Mouse (Mus musculus) adrenal gland, adult 18-20 months (tissue): ENCODE data around the gene Dapk1. TPM values are rescaled to one million over a fixed set of nuclear protein-coding genes. Genes with fewer than 3 reads are reported as not detected.

Experiments
- DNase-seq, 2 experiments: peaks; one replicate each; pipeline ENCODE4 v3.0.0; 2021 to 2022; ENCODE audit warnings: low spot score in 2 of 2
- total RNA-seq, 2 experiments: library from RNA; stranded (reverse); gene quantifications; 1 replicate in 1 of 2; 2 replicates in 1 of 2; pipeline ENCODE4 v1.2.3; 2021

The Dapk1 gene
- total RNA-seq, 2 experiments from 2014 or later, result 16.3 to 22.5 TPM

DNA sequence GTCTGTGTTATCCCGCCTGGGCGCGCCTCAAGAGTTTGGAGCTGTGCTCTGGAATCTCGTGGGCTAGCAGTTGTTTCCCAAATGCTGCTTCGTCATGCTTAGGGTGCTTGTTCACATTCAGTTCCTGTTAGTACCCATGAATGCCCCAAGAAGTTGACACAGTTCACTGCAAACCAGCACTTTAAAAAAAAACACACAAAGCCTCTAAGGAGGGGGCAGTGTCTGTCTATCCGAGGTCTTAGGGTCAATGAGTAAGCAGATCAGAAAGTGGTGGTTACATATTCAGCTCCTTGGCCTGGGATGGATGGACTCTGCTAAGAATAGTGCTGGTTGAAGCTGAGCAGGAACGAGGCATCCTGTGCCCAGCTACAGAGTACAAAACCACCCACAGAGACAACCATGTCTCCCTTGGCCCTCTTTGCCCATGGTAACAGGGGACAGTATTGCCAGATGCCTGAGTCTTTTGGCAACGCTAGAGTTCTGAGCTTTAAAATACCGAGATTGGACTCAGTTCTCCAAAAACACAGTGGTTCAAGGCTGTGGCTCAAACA is 59.0 kb downstream of the Dapk1 start:
- no peak for DNase-seq

DNA sequence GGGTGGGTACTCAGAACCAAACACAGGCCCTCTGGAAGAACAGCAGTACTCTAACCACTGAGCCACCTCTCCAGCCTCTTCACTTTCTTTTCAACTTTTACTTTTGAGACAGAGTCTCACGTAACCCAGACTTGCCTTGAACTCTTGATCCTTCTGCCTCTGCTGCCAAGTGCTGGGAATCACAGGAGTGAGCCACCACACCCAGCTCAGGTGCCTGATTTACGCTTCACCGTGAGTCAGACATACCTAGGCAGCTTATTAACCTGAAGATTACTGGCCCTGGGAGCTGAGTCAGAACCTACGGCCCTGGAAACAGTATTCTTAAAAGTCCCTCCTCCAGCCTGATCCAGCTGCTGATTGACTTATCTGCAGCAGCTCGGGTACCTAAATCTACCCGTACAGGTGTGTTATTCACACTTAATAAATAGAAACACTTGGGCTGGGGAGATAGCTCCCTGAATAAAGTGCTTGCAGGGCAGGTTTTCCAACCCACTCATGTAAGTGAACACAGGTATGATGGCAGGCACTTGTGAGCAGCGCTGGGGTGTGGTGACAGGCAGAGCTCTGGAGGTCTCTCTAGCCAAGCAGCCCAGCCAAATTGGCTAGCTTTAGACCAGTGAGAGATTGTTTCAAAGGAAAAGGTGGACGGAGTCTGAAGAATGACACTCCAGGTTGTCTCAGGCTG is 60.9 kb downstream of the Dapk1 start:
- DNase-seq, result no peak

DNA sequence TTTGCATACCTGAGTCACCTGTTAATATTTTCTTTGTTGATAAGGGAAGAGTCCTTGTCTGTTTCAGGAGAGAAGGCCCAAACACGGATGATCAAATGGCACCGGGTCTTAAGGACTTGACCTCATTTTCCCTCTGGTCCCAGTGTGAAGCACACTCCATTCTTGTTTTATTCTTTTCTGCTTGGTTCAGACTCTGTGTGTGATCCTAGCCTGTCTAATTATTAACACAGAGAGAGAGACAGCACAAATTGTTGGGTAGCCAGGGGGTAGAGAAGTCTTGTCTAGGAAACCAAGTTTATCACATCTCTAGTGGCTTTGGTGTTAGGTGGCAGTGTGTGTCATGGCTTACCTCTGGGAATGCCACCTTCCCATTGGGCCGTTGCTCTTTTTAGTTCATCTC is 62.3 kb downstream of the Dapk1 start:
- no peak for DNase-seq

DNA sequence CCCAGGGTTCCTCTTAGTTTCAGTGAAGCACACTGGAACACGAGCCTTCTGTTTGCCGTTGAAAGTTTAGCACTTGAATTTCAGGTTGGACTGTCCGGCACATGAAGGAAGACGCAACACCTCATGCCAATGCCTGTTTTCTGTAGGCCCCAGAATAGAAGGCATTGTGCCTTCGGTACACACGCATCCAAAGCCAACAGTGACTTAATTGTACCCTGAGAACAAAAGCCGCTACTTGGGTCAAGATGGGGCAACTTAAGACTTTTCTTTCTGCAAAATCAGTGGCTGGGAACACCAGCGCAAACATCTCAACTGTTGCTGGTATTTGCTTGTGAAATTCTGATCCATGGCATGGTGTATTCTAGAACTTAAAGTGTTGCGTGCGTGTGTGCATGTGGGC is 63.1 kb downstream of the Dapk1 start:
- DNase-seq, result no peak

DNA sequence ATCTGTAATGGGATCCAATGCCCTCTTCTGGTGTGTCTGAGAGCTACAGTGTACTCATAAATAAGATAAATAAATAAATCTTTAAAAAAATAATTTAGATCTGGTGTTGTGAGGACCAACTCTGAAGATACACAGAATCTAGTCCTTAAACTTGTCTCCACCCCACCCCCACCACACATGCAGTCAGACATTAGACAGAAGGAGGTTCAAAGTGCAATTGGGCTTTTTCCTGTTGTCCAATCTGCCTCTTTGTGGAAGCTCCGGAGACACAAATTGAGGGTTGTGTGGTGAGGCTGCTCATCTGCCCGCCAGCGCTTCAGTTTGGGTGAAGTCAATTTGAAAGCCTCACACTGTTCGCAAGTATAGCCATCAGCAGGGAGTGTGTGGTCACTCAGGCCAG is 63.7 kb downstream of the Dapk1 start:
- no peak for DNase-seq

DNA sequence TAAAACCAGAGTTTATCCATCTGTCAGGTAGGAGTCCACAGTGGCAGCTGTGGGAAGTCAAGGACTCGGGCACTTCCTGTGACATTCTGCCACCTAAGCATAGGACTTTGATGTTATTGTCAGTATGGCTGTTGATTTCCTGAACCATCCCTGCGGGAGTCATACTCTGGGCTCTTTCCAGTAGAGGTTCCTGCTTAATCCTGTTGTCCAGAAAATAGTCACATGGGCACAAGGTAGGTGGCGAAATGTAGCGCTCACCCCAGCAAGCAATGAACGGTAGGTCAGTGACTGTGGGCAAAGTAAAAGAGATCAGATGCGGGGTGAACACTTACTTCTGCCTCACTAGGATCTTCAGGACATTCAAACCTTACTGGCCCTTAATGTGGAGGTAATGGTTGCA is 66.3 kb downstream of the Dapk1 start:
- no peak for DNase-seq

DNA sequence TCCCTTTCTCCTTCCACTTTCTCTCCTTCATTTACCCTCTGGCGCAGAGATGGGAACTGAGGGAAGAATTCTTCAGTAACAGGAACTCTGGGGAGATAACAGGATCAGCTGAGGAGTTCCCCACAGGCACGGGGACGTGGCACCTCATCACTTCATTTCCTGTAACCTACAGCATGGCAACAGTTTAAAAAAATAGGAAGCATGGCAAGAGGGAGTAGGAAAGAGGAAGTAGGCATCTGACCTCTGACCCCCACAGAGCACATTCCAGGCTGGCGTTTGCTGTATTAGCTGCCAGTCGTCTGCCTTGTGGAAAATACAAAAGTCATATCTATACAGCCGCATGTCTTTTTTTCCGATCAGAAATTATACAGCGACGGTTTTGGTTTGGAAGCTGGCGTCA is 68.9 kb downstream of the Dapk1 start:
- DNase-seq, result no peak

DNA sequence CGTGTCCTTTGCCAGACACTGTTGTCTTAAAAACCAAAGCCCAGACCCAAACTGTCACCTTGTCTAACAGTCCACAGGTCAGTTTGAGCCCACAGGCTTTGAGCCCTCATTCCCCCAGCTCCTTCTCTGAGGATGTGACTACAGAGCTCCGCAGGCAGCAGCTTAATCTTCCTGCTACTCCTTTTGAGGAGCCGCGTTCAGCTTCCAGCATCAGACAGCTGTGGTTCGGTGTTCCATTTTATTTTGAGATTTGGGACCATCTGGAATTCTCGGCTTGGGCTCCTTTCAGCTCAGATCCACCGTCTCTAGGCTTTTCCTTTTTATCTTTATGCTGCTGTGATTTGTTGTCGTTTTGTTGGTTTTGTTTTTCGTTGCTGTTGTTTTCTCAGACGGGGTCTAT is 69.5 kb downstream of the Dapk1 start:
- no peak for DNase-seq

DNA sequence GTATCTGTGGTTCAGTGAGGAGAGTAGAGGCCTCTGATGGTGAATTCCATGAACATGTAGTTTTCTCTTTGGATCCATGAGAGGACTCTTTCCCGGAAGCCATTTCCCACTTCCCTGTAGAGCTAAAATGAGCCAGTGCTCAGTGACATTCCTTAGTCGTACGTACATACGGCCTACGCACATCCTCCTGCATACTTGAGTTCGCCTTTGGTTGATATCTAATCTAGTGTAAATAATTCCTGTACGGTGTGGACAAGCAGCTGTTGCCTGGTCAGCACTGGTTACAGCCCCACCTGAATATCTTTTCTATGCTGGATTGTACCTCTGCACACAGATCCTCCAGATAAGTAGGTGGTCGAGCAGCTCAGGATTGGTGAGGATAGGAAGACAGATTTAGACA is 70.5 kb downstream of the Dapk1 start:
- no peak for DNase-seq

DNA sequence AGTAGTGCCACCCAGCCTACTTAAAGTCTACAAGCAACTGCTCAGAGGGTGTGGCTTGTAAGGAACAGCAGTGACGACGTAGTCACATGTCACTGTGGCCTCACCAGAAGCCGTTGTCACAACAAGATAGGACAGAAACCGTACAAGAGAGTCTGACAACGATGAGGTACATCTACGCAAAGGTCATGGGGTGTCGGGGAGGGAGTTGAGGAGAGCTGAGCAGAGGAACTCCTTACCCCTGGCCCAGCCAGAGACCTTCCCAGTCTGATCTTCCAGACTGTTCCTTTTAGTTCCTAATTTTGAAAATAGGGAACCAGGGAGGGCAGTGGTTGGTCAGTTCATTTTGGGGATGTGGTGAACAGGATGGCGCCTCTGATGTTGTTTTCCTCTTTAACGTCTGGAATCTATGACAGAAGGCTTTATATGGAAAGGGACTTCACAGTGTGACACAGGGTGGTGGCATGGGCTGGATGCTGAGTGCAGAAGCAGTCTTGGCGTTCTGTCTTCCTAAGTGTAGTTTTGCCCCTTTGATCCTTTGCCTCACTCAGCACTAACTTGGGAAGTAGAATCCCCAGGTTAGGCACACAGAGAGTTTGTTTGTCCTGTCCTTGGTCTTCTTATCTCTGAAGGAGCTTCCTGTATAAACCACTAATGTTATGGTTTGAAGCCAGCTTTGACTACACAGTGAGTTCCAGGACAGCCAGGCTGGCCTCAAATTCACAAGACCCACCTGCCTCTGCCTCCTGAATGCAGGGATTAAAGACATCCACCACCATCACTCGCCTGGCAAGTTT is 71.3 kb downstream of the Dapk1 start:
- DNase-seq, result no peak

DNA sequence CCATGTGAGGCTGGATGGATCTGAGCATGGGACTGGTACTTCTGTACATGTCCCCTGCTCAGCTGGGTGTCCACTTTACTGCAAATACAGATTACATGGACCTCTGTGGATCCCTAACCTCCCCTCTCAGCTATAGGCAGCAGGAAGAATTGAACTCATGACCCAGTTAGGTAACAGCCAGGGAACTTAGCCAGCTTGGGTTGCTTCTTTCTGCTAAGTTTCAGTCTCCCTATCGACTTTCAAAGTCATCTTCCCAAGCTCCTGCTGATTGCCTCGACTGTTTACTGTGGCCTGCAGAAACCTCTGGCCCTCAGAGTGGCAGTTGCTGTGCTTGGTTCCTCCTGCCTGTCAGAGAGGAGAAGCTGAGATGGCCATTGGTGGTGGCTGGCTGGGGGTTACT is 72.6 kb downstream of the Dapk1 start:
- no peak for DNase-seq

DNA sequence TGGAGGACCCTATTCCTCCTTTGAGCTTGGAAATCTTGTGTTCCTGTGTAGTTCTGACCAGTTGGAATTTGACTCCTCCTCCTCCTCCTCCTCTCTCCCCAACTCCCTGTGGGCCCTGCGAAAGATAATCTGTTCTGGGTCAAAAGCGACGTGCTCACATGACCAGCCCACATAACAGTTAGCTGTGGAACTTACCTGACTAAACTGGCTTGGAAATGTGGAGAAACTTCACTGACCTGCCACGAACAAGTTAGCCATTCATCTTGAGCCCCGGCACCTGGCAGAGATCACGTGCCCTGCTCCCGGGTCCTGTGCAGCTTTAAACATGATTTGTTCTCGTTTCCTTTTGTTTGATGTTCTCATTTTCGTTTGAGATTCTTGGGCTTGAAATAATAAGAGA is 73.2 kb downstream of the Dapk1 start:
- DNase-seq, result no peak

DNA sequence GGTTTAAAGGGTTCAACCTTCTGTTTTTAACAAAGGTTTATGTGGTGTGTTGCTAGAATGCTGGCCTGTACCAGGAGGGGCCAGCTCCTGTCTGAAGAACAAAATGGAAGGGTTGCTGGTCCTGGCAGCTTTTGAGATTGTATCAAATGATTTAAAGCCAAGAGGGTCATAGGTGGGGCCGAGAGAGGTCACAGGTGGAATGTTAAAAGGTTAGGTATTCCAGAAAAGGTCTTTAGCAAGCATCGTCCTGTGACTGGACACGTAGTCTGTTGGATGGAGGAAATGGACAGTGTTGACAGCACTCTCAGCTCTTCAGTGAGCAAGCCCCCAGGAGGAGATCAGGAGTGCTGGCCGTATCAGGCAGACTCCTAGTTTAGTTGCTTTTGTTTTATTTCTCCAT is 73.7 kb downstream of the Dapk1 start:
- DNase-seq, result no peak

DNA sequence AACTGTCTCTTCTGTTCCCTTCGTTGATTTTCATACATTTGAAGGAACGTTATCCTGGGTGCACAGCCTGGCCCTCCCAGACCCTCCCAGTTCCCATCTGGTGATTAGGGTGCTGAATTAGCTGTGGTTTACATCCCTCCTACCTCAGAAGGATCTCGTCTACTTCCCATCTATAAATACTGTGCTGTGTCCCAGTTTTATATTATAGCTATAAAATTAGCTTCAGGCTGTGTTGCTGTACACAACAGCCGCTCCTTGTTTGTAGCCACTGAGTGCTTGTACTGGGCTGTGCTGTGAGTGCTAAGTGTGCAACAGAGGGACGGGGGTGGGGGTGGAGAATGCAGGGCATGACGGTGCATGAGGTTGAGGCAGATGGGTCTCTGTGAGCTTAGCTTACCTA is 77.2 kb downstream of the Dapk1 start:
- DNase-seq, result no peak

DNA sequence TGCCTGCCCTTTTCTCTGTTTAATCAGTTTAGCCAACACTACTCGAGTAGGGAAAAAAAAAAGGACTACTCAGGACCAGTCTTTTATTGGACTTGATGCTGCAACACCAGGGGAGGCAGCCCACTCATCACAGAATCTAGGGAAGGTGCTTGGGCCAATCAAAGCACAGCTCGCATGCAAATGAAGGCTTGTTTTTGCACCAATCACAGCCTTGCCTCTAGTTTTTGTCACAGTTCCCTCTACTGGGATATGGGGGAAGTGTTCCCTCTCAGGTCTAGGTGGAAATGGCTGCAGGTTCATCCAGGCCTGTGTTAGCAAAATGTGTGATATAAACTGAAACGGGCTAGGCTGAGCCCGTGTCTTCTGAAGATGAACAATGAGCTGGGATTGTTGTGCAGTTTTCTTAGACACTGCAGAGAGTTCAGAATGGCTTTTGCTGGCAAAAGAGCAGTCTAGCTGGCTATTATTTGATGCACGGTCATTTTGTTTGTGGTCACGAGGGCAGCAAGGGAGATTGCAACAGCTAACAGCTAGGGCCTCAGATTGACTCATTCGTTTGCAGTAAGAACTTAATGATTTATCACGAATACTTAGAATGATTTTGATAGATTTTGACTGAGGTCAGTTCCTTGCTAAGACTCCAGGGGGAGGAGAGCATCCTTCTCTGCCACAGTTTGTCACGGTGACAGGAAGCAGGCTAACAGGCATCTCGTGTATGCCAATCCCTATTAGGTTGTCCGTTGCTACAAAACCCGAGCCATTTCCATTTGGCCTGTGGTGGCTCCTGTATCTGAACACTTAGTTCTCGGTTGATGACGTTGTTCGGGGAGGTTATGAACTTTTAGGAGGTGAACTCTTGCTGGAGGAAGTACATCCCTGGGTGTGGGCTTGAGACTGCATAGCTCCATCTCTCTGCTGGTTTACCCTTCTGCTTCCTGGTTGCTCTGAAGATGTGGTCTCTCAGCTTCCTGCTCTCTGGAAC is 81.3 kb downstream of the Dapk1 start:
- DNase-seq, result no peak

DNA sequence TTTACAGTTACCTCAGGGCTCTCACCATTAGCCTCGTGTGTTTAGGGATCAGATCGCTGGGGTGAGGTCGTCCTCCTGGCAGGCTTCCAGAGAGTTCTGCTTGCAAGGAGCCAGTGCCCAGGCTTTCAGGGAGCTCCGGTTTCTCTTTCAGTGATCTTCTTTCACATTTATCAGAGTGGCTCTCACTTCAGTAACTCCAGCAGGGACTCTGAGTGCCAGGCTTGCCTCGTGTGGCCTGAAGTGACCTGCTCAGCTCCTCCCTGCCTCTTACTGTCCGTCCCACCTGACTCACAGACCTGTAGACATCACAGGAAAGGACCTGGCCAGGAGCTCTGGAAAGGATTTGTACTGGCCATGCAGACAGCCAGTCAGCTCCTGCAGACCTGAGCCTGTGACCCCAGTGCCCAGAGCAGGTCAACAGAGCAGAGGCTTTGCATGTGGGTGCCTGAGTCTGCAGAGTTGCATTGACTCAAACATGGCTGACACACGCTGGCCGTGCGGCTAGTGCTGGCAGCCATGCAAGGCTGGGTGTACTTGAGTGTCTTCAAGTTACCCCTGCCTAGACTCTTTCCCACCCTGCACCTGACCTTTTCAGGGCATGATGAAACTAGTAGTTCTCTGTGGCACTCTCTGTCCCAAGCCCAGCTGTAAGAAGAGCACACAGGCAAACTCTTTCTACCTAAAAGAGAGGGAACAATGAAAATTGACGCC is 82.5 kb downstream of the Dapk1 start:
- no peak for DNase-seq

DNA sequence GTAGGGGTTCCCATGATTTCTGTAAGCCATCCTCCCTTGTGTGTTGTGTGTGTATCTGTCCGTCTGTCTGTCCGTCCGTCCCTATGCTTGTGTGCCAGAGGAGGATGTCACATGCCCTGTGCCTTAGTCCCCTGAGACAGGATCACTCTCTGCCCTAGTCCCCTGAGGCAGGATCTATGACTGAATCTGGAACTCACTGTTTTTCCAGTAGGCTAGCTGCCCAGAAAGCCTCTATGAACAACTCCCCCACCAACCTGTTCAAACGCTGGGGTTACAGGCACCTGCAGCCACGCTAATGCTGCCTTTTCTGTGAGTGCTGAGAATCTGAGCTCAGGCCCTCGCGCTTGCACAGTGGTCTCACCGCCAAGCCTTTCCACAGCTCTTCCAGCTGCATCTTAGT is 83.1 kb downstream of the Dapk1 start:
- DNase-seq, result no peak

DNA sequence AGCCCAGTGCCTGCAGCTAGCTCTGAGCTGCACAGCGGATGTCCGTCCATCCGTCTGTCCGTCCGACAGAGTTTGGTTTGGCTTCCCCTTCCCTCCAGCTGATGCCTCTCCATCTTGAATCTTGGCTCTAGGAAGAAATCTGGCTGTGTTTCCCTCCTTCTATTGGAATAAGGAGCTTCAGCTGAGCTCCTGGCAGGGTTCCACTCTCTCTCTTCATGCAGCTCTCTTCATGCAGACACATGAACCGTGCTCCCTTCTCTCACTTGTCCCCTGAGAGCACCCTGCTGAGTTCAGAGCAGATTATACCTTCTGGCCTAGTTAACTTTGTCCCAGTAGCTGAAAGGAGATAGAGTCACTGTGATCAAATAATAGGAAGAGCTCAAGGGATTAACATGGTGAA is 83.5 kb downstream of the Dapk1 start:
- DNase-seq, result no peak

DNA sequence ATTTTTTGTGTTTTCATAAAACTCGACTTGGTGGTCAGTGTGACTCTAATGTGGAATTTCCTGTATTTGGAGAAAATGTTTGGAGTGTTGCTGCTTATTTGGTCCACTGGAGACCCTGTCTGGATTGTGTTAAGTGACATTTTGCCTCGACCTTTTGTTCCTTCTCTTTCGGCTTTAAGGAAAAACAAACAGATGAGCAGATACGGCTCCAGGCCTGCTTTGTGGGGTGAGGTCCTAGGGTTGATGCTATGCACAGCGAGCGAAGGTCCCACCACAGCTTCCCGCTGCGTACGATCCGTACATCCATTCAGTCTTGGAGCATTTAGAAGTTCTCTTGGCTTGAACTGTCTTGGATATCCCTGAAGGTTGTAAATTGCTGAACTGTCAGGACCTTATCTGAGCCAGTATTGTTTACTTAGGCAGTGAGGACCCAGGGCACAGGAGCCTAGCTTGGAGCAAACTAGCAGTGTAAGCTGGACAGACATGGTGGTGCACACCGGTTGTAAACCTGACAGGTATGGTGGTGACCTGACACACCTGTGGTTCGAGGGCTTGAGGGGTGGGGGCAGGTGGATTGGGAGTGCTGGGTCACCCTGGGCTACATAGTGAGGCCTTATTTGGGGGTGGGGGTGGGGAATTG is 84.4 kb downstream of the Dapk1 start:
- no peak for DNase-seq

DNA sequence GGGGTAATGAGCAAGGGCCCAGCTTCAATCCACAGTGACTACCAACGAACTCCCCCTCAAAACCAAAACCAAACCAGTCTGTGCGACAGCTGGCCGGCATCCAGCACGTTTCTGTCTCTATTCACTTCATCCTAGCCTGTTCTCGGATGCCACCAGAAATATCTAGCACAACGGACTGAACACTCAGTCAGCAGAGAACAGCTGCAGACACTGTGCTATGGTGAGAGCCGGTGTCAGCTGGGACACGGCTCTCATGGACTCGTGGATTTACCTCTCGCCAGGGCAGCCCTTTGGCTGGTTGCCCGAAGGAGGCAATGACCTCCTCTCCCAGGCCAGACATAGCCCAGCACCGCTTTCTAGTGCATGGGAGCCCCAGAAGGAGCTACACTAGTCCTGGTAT is 85.2 kb downstream of the Dapk1 start:
- DNase-seq, result no peak
